Mouse (Mus musculus) myocyte (in vitro differentiated cells): ENCODE data around the gene March6. TPM values are rescaled to one million over a fixed set of nuclear protein-coding genes. Genes with fewer than 3 reads are reported as not detected.

Source experiments
- H3K27me3 ChIP-seq: one replicate; pipeline ENCODE4 v1.6.1; 2011; ENCODE audit not compliant: control insufficient read depth, insufficient read depth, insufficient read length
- H3K36me3 ChIP-seq: one replicate; pipeline ENCODE4 v1.6.1; 2011; ENCODE audit not compliant: control insufficient read depth, insufficient read depth
- H3K4me2 ChIP-seq: one replicate; pipeline ENCODE4 v1.6.1; 2011; ENCODE audit warnings: low read depth, control low read depth
- H3K4me3 ChIP-seq: one replicate; pipeline ENCODE4 v1.5.1; 2011; ENCODE audit warnings: mild to moderate bottlenecking, control low read depth, moderate library complexity
- H3K79me2 ChIP-seq: one replicate; pipeline ENCODE4 v1.6.1; 2011; ENCODE audit not compliant: control insufficient read depth, insufficient read depth
- H3ac ChIP-seq: one replicate; pipeline ENCODE4 v1.6.1; 2011; ENCODE audit not compliant: control insufficient read depth, insufficient read length
- CEBPB ChIP-seq: IDR thresholded peaks from 2 replicates; pipeline ENCODE4 v1.6.1; 2011; ENCODE audit warnings: mild to moderate bottlenecking, moderate library complexity; ENCODE audit not compliant: poor library complexity, insufficient read depth, severe bottlenecking
- E2F4 ChIP-seq: IDR thresholded peaks from one replicate; pipeline ENCODE4 v1.6.1; 2011; ENCODE audit warnings: mild to moderate bottlenecking, control low read depth, moderate library complexity; ENCODE audit not compliant: insufficient read depth
- MAX ChIP-seq: IDR thresholded peaks from one replicate; pipeline ENCODE4 v1.6.1; 2011; ENCODE audit warnings: low read depth, mild to moderate bottlenecking, control low read depth
- MYOD1 ChIP-seq, 3 experiments: IDR thresholded peaks; one replicate each; pipeline ENCODE4 v1.6.1; 2011; ENCODE audit warnings: control low read depth in 2 of 3, low read depth in 2 of 3, mild to moderate bottlenecking in 2 of 3, moderate library complexity in 1 of 3; ENCODE audit not compliant: insufficient read length in 2 of 3, control insufficient read depth in 1 of 3
- MYOG ChIP-seq, 3 experiments: IDR thresholded peaks; one replicate each; pipeline ENCODE4 v1.6.1; 2011; ENCODE audit warnings: control low read depth in 2 of 3, low read depth in 2 of 3, mild to moderate bottlenecking in 2 of 3; ENCODE audit not compliant: insufficient read length in 2 of 3, control insufficient read depth in 1 of 3, insufficient read depth in 1 of 3
- POLR2A ChIP-seq: IDR thresholded peaks from one replicate; pipeline ENCODE4 v1.6.1; 2011; ENCODE audit warnings: low read depth, mild to moderate bottlenecking, control low read depth, moderate library complexity; ENCODE audit not compliant: insufficient read length
- POLR2AphosphoS2 ChIP-seq: IDR thresholded peaks from one replicate; pipeline ENCODE4 v1.6.1; 2011; ENCODE audit warnings: low read depth, control low read depth; ENCODE audit not compliant: insufficient read length
- REST ChIP-seq: IDR thresholded peaks from one replicate; pipeline ENCODE4 v1.6.1; 2011; ENCODE audit warnings: mild to moderate bottlenecking, control low read depth, moderate library complexity; ENCODE audit not compliant: insufficient read depth, insufficient read length
- SRF ChIP-seq: IDR thresholded peaks from one replicate; pipeline ENCODE4 v1.6.1; 2011; ENCODE audit warnings: low read depth; ENCODE audit not compliant: control insufficient read depth, insufficient read length
- TCF12 ChIP-seq: IDR thresholded peaks from one replicate; pipeline ENCODE4 v1.6.1; 2011; ENCODE audit warnings: mild to moderate bottlenecking, control low read depth; ENCODE audit not compliant: poor library complexity, insufficient read depth, severe bottlenecking
- TCF3 ChIP-seq: IDR thresholded peaks from one replicate; pipeline ENCODE4 v1.6.1; 2011; ENCODE audit warnings: low read depth, control low read depth; ENCODE audit not compliant: insufficient read length
- USF1 ChIP-seq: IDR thresholded peaks from one replicate; pipeline ENCODE4 v1.6.1; 2011; ENCODE audit warnings: low read depth, mild to moderate bottlenecking, control low read depth, moderate library complexity
- polyA plus RNA-seq: library from polyadenylated mRNA; unstranded; fragments of >200 nt; fragmentation: generic; extraction: Trizol; gene quantifications from one replicate; pipeline ENCODE4 v1.2.1, GENCODE M21; 2012; ENCODE audit warnings: missing spikeins

The March6 gene
- polyA plus RNA-seq, 1 experiment: 37.2 TPM

DNA sequence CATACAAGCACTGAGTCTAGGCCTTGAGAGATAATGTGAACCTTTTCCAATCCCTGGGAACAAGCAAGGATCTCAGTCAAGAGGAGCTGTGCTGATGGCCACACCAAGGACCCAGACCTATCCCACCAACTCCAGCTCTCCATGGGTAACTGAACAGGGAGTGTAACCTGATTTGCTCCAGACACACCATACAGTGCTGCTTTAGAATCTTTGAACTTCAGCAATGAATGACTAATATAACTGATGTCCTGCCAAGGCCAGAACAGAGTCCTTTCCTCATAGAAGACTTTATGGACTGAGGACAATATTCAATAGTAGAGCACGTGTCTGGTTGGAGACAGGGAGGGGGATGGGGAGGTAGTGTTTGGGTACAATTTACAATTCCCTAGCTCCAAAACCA is 14.2 kb upstream of the March6 start:
- Histone ChIP-seq H3K4me3 (no peak overlapping the region), H3K36me3 (no peaks in the 10 kb centered on the region), H3K79me2 (no peaks in the 10 kb centered on the region), H3ac (no peak overlapping the region), H3K4me2 (no peak overlapping the region), H3K27me3 (no peaks in the 10 kb centered on the region)
- TF ChIP-seq POLR2A (no peak), TCF3 (no peak), CEBPB (no peak), SRF (no peak), MAX (no peak), MYOG (IDR thresholded peaks at IDR 0.05; ENCODE audit: control insufficient read depth in 1 of 3, insufficient read depth in 1 of 3, insufficient read length in 2 of 3, low read depth in 2 of 3) (no peak), POLR2AphosphoS2 (no peak), E2F4 (no peak), TCF12 (no peak), USF1 (no peak), REST (no peak), MYOD1 (IDR thresholded peaks at IDR 0.05; ENCODE audit: control insufficient read depth in 1 of 3, insufficient read length in 2 of 3, low read depth in 2 of 3) (no peak)

GRCm38 (mm10) chr15:31543246-31543645 is 12.4 kb upstream of the March6 start:
- Histone ChIP-seq H3K36me3 (no peaks in the 10 kb centered on the region), H3ac (no peak overlapping the region), H3K79me2 (no peaks in the 10 kb centered on the region), H3K4me3 (no peak overlapping the region), H3K27me3 (no peaks in the 10 kb centered on the region), H3K4me2 (peak overlapping the region; percentile 52)
- no peak for TF ChIP-seq TCF3
- TF ChIP-seq MYOG (IDR thresholded peaks at IDR 0.05; ENCODE audit: control insufficient read depth in 1 of 3, insufficient read depth in 1 of 3, insufficient read length in 2 of 3, low read depth in 2 of 3): no peak
- no peak for TF ChIP-seq POLR2A
- TF ChIP-seq E2F4: no peak
- TF ChIP-seq CEBPB: no peak
- no peak for TF ChIP-seq USF1
- TF ChIP-seq TCF12: no peak
- TF ChIP-seq MYOD1 (IDR thresholded peaks at IDR 0.05; ENCODE audit: control insufficient read depth in 1 of 3, insufficient read length in 2 of 3, low read depth in 2 of 3): no peak
- TF ChIP-seq SRF: no peak

DNA sequence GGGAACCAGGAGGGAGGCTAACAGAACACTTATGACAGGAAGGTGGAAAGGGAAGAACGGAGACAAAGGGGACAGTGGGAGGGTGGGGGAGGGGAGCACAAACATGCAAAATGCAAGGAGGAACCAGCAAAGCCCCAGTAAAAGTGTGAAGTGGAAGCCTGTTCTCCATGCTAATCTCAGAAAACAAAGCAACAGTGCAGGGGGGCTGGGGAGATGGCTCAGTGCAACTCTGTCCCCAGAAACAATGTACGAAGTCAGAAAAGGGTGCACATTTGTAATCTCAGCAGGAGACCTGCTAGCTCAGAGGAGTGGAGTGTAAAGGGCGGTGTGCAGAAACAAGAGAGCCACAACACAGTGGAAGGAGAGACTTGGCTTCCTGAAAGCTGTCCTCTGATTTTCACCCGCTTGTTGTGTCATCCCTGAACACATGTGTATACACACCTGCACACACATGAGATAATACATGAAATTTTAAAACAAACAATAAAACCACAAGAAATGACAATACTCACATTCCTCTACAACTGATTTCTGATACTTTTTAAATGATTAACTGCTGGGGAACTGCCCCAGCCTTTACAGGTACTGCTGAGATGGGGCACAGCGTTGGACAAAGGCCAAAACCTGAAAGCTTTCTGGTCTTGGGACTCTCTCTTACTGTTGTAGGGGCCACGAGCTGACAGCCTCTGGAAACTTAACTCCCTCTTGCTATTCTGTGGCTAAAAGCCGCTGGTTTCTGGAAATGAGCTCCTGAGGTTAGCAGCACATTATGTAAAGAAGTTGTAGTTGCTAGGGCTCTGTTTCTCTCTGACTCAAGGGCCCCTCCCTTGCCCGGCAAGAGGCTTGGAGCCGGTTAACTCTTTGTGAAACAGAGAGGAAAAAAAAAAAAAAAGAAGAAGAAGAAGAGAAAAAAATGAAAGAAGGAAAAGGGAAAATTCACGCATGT is 11.4 kb upstream of the March6 start:
- no peaks in the 10 kb centered on the region for H3K27me3 ChIP-seq
- TF ChIP-seq USF1 (no peak), MYOD1 (IDR thresholded peaks at IDR 0.05; ENCODE audit: control insufficient read depth in 1 of 3, insufficient read length in 2 of 3, low read depth in 2 of 3) (no peak), TCF12 (no peak), POLR2A (no peak), MAX (no peak), CEBPB (no peak), MYOG (IDR thresholded peaks at IDR 0.05; ENCODE audit: control insufficient read depth in 1 of 3, insufficient read depth in 1 of 3, insufficient read length in 2 of 3, low read depth in 2 of 3) (no peak), TCF3 (no peak)
- H3K4me2 ChIP-seq: peak overlapping the region; percentile 52
- no peak overlapping the region for H3ac ChIP-seq
- no peak overlapping the region for H3K4me3 ChIP-seq
- no peaks in the 10 kb centered on the region for H3K79me2 ChIP-seq
- no peaks in the 10 kb centered on the region for H3K36me3 ChIP-seq

DNA sequence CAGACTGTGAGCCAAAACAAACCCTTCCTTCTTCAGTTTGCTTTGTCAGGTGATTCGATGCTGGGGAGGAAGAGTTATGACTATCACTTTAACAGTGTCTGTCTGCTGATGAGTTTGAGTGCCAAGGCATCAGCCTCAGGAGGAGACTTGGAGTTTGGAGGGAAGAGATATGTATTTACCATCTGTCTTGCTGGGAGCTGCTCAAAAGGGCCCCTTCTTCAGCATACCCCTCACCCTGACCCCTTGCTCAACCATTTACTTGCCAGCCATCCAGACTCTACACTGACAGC is 9.6 kb upstream of the March6 start:
- no peak overlapping the region for H3K4me3 ChIP-seq
- H3K79me2 ChIP-seq: no peaks in the 10 kb centered on the region
- no peak for TF ChIP-seq E2F4
- TF ChIP-seq POLR2AphosphoS2: no peak
- TF ChIP-seq MYOD1 (IDR thresholded peaks at IDR 0.05; ENCODE audit: control insufficient read depth in 1 of 3, insufficient read length in 2 of 3, low read depth in 2 of 3): no peak
- TF ChIP-seq TCF12: no peak
- no peak for TF ChIP-seq USF1
- no peak for TF ChIP-seq MAX
- TF ChIP-seq POLR2A: no peak
- no peak for TF ChIP-seq MYOG (IDR thresholded peaks at IDR 0.05; ENCODE audit: control insufficient read depth in 1 of 3, insufficient read depth in 1 of 3, insufficient read length in 2 of 3, low read depth in 2 of 3)
- no peak for TF ChIP-seq REST
- TF ChIP-seq TCF3: no peak
- no peak for TF ChIP-seq SRF
- no peak for TF ChIP-seq CEBPB
- H3K4me2 ChIP-seq: no peak overlapping the region
- no peaks in the 10 kb centered on the region for H3K36me3 ChIP-seq
- no peak overlapping the region for H3ac ChIP-seq
- no peaks in the 10 kb centered on the region for H3K27me3 ChIP-seq
